Mouse (Mus musculus): ENCODE measurements around the gene Ccdc13. TPM values are rescaled to one million over a fixed set of nuclear protein-coding genes. Genes with fewer than 3 reads are reported as not detected.

Ccdc13 gene
- polyA plus RNA-seq (2014; fragmentation: Nextera tagmentation; extraction: Ambion mirVana), result 0.18 and 1.3 TPM in 2 replicates

GRCm38 (mm10) chr9:121838829-121839621, at the start of gene Ccdc13:
Gene Ccdc13, minus strand, starts transcription at chr9:121839461.
- Histone ChIP-seq H3K4me1 (ENCODE audit: control insufficient read depth, insufficient read depth, low read length) (no peaks in the 10 kb centered on the region), H3K9ac (replicated peaks; ENCODE audit: low read length) (peak within 1 kb of the TSS; percentile 61), H3K27me3 (ENCODE audit: control insufficient read depth, insufficient read depth, low read length) (no peaks in the 10 kb centered on the region), H3K4me3 (ENCODE audit: low read depth, low read length) (peak within 1 kb of the TSS; percentile 46), H3K36me3 (replicated peaks; ENCODE audit: control insufficient read depth, insufficient read depth, low read depth, low read length) (no peaks in the 10 kb centered on the region), H3K4me2 (ENCODE audit: low read depth, low read length) (peak within 1 kb of the TSS; percentile 85), H3K9me3 (replicated peaks; ENCODE audit: control insufficient read depth, low read length) (no peaks in the 10 kb centered on the region), H3K27ac (replicated peaks; ENCODE audit: low read depth, low read length) (no peak within 1 kb of the TSS)
- ATAC-seq (replicated peaks; ENCODE audit: insufficient number of reproducible peaks, low FRiP score, low TSS enrichment, low read depth), result peak; percentile 88
- DNase-seq (ENCODE audit: low spot score), result peak; percentile 91
- 4% methylated on average over 61 of the region's 61 CpGs for WGBS

GRCm38 (mm10) chr9:121882015-121882457, 42.8 kb upstream of the Ccdc13 start:
- DNase-seq (ENCODE audit: low spot score) (no peak), ATAC-seq (replicated peaks; ENCODE audit: insufficient number of reproducible peaks, low FRiP score, low TSS enrichment, low read depth) (no peak)
- H3K27me3 ChIP-seq (ENCODE audit: control insufficient read depth, insufficient read depth, low read length), result no peaks in the 10 kb centered on the region; the same call in 1 of the 2 replicates
- H3K9me3 ChIP-seq (replicated peaks; ENCODE audit: control insufficient read depth, low read length), result no peaks in the 10 kb centered on the region
- no peak overlapping the region for H3K9ac ChIP-seq (replicated peaks; ENCODE audit: low read length)
- H3K4me1 ChIP-seq (ENCODE audit: control insufficient read depth, insufficient read depth, low read length), result no peaks in the 10 kb centered on the region
- 58% methylated on average over 7 of the region's 7 CpGs for WGBS
- H3K27ac ChIP-seq (replicated peaks; ENCODE audit: low read depth, low read length), result no peak overlapping the region
- no peak overlapping the region for H3K4me3 ChIP-seq (ENCODE audit: low read depth, low read length)
- no peak overlapping the region for H3K4me2 ChIP-seq (ENCODE audit: low read depth, low read length)
- no peaks in the 10 kb centered on the region for H3K36me3 ChIP-seq (replicated peaks; ENCODE audit: control insufficient read depth, insufficient read depth, low read depth, low read length)

GRCm38 (mm10) chr9:121881301-121881700, 42.0 kb upstream of the Ccdc13 start:
- DNase-seq (ENCODE audit: low spot score) (no peak), ATAC-seq (replicated peaks; ENCODE audit: insufficient number of reproducible peaks, low FRiP score, low TSS enrichment, low read depth) (no peak)
- H3K9ac ChIP-seq (replicated peaks; ENCODE audit: low read length), result no peak overlapping the region
- no peak overlapping the region for H3K27ac ChIP-seq (replicated peaks; ENCODE audit: low read depth, low read length)
- no peak overlapping the region for H3K4me2 ChIP-seq (ENCODE audit: low read depth, low read length)
- H3K27me3 ChIP-seq (ENCODE audit: control insufficient read depth, insufficient read depth, low read length), result no peaks in the 10 kb centered on the region; the same call in 1 of the 2 replicates
- H3K4me1 ChIP-seq (ENCODE audit: control insufficient read depth, insufficient read depth, low read length), result no peaks in the 10 kb centered on the region
- no peak overlapping the region for H3K4me3 ChIP-seq (ENCODE audit: low read depth, low read length)
- H3K36me3 ChIP-seq (replicated peaks; ENCODE audit: control insufficient read depth, insufficient read depth, low read depth, low read length), result no peaks in the 10 kb centered on the region
- no peaks in the 10 kb centered on the region for H3K9me3 ChIP-seq (replicated peaks; ENCODE audit: control insufficient read depth, low read length)
- 73% methylated on average over 6 of the region's 6 CpGs for WGBS

GRCm38 (mm10) chr9:121880840-121881239, 41.6 kb upstream of the Ccdc13 start:
- no peaks in the 10 kb centered on the region for H3K4me1 ChIP-seq (ENCODE audit: control insufficient read depth, insufficient read depth, low read length)
- no peaks in the 10 kb centered on the region for H3K36me3 ChIP-seq (replicated peaks; ENCODE audit: control insufficient read depth, insufficient read depth, low read depth, low read length)
- no peak overlapping the region for H3K9ac ChIP-seq (replicated peaks; ENCODE audit: low read length)
- no peaks in the 10 kb centered on the region for H3K9me3 ChIP-seq (replicated peaks; ENCODE audit: control insufficient read depth, low read length)
- H3K4me3 ChIP-seq (ENCODE audit: low read depth, low read length), result no peak overlapping the region
- peak; percentile 77 for DNase-seq (ENCODE audit: low spot score)
- H3K27ac ChIP-seq (replicated peaks; ENCODE audit: low read depth, low read length), result no peak overlapping the region
- H3K4me2 ChIP-seq (ENCODE audit: low read depth, low read length), result no peak overlapping the region
- no peaks in the 10 kb centered on the region; the same call in 1 of the 2 replicates for H3K27me3 ChIP-seq (ENCODE audit: control insufficient read depth, insufficient read depth, low read length)
- WGBS, result 22% methylated on average over 14 of the region's 14 CpGs
- ATAC-seq (replicated peaks; ENCODE audit: insufficient number of reproducible peaks, low FRiP score, low TSS enrichment, low read depth), result no peak

GRCm38 (mm10) chr9:121877052-121877740, 37.9 kb upstream of the Ccdc13 start:
- no peaks in the 10 kb centered on the region for H3K36me3 ChIP-seq (replicated peaks; ENCODE audit: control insufficient read depth, insufficient read depth, low read depth, low read length)
- H3K9ac ChIP-seq (replicated peaks; ENCODE audit: low read length), result no peak overlapping the region
- no peaks in the 10 kb centered on the region for H3K9me3 ChIP-seq (replicated peaks; ENCODE audit: control insufficient read depth, low read length)
- DNase-seq (ENCODE audit: low spot score) (peak; percentile 70), ATAC-seq (replicated peaks; ENCODE audit: insufficient number of reproducible peaks, low FRiP score, low TSS enrichment, low read depth) (no peak)
- no peak overlapping the region for H3K27ac ChIP-seq (replicated peaks; ENCODE audit: low read depth, low read length)
- 26% methylated on average over 3 of the region's 3 CpGs for WGBS
- no peak overlapping the region for H3K4me3 ChIP-seq (ENCODE audit: low read depth, low read length)
- no peaks in the 10 kb centered on the region; the same call in 1 of the 2 replicates for H3K27me3 ChIP-seq (ENCODE audit: control insufficient read depth, insufficient read depth, low read length)
- no peak overlapping the region for H3K4me2 ChIP-seq (ENCODE audit: low read depth, low read length)
- no peaks in the 10 kb centered on the region for H3K4me1 ChIP-seq (ENCODE audit: control insufficient read depth, insufficient read depth, low read length)

- Histone ChIP-seq H3K4me1 (ENCODE audit: control insufficient read depth, insufficient read depth, low read length) (no peaks in the 10 kb centered on the region), H3K27ac (replicated peaks; ENCODE audit: low read depth, low read length) (no peak overlapping the region), H3K9me3 (replicated peaks; ENCODE audit: control insufficient read depth, low read length) (no peaks in the 10 kb centered on the region), H3K27me3 (ENCODE audit: control insufficient read depth, insufficient read depth, low read length) (no peaks in the 10 kb centered on the region), H3K9ac (replicated peaks; ENCODE audit: low read length) (no peak overlapping the region), H3K36me3 (replicated peaks; ENCODE audit: control insufficient read depth, insufficient read depth, low read depth, low read length) (no peaks in the 10 kb centered on the region), H3K4me3 (ENCODE audit: low read depth, low read length) (no peak overlapping the region), H3K4me2 (ENCODE audit: low read depth, low read length) (no peak overlapping the region)
- DNase-seq (ENCODE audit: low spot score) (no peak), ATAC-seq (replicated peaks; ENCODE audit: insufficient number of reproducible peaks, low FRiP score, low TSS enrichment, low read depth) (no peak)
These were observed 34.3 kb upstream of the Ccdc13 start for GRCm38 (mm10) chr9:121873578-121873977.

- H3K4me1 ChIP-seq (ENCODE audit: control insufficient read depth, insufficient read depth, low read length), result no peaks in the 10 kb centered on the region
- no peak overlapping the region for H3K4me3 ChIP-seq (ENCODE audit: low read depth, low read length)
- no peaks in the 10 kb centered on the region for H3K9me3 ChIP-seq (replicated peaks; ENCODE audit: control insufficient read depth, low read length)
- no peak overlapping the region for H3K4me2 ChIP-seq (ENCODE audit: low read depth, low read length)
- H3K9ac ChIP-seq (replicated peaks; ENCODE audit: low read length), result no peak overlapping the region
- no peak overlapping the region for H3K27ac ChIP-seq (replicated peaks; ENCODE audit: low read depth, low read length)
- WGBS, result 79% methylated on average over 2 of the region's 2 CpGs
- ATAC-seq (replicated peaks; ENCODE audit: insufficient number of reproducible peaks, low FRiP score, low TSS enrichment, low read depth), result no peak
- no peak for DNase-seq (ENCODE audit: low spot score)
- no peaks in the 10 kb centered on the region for H3K36me3 ChIP-seq (replicated peaks; ENCODE audit: control insufficient read depth, insufficient read depth, low read depth, low read length)
- no peaks in the 10 kb centered on the region for H3K27me3 ChIP-seq (ENCODE audit: control insufficient read depth, insufficient read depth, low read length)
These were observed 32.9 kb upstream of the Ccdc13 start for GRCm38 (mm10) chr9:121872062-121872683.
